Comparison of ENCODE assay signal across 8 mouse cellular contexts in genomic region chr6:31217060-31217541, GRCm38 (mm10).
DNase-seq lines count a peak whose midpoint lies in the region; ATAC-seq lines count a peak whose summit lies in the region.

No protein-coding gene starts in this region.

- no peaks in the 10 kb centered on the region for H3K27me3 ChIP-seq in megakaryocyte, embryonic 14.5 days (replicated peaks)
- peaks cover 92% of the 10 kb centered on the region for H3K27me3 ChIP-seq in liver, embryonic 12.5 days (replicated peaks)

- H3K4me3 ChIP-seq in megakaryocyte, embryonic 14.5 days (replicated peaks): peak overlapping the region; percentile 98
- peak overlapping the region; percentile 90 for H3K4me3 ChIP-seq in brown adipose tissue, adult 24 weeks (ENCODE audit: insufficient read depth, low read depth, low read length)
- H3K4me3 ChIP-seq in liver, embryonic 12.5 days: peak overlapping the region; percentile 67

- peak overlapping the region; percentile 99 for H3K4me2 ChIP-seq in liver, embryonic 12.5 days

- H3K4me1 ChIP-seq in megakaryocyte, embryonic 14.5 days: peaks cover 72% of the 10 kb centered on the region
- H3K4me1 ChIP-seq in brown adipose tissue, adult 24 weeks (ENCODE audit: control insufficient read depth, insufficient read depth, insufficient read length, low read length): peaks cover 8% of the 10 kb centered on the region
- H3K4me1 ChIP-seq in liver, embryonic 12.5 days: peaks cover 40% of the 10 kb centered on the region

- peaks cover 17% of the 10 kb centered on the region for H3K36me3 ChIP-seq in megakaryocyte, embryonic 14.5 days (replicated peaks; ENCODE audit: low read length)
- no peaks in the 10 kb centered on the region for H3K36me3 ChIP-seq in liver, embryonic 12.5 days

- DNase-seq in heart, adult 18-20 months: peak; percentile 64 to 76
- DNase-seq in kidney, adult 11 months: peak; percentile 61
- peak; percentile 73 for DNase-seq in right cerebral cortex, adult 18-20 months
- no peak for DNase-seq in ovary, postnatal 10 days (ENCODE audit: low spot score)

- no peaks in the 10 kb centered on the region for H3K9me3 ChIP-seq in megakaryocyte, embryonic 14.5 days
- no peaks in the 10 kb centered on the region for H3K9me3 ChIP-seq in liver, embryonic 12.5 days (replicated peaks)

- no peak for ATAC-seq in megakaryocyte, adult 5-6 weeks (ENCODE audit: poor library complexity, severe bottlenecking)
- ATAC-seq in liver, embryonic 12.5 days: 0 out of 2 replicates have a peak, but pooled peaks have one; percentile 8

- H3K27ac ChIP-seq in brown adipose tissue, adult 24 weeks (replicated peaks; ENCODE audit: low read depth, low read length): peak overlapping the region; percentile 98
- H3K27ac ChIP-seq in liver, embryonic 12.5 days: no peak overlapping the region

- under 1% methylated on average over 20 of the region's 20 CpGs for WGBS in liver, embryonic 12.5 days (ENCODE audit: insufficient replicate concordance)

- H3K9ac ChIP-seq in liver, embryonic 12.5 days: no peak overlapping the region
